Mouse (Mus musculus): ENCODE measurements around the gene Tnfsf11. TPM values are rescaled to one million over a fixed set of nuclear protein-coding genes. Genes with fewer than 3 reads are reported as not detected.
A peak's percentile ranks its signal among the peaks of the same experiment; 100 is the strongest.

The Tnfsf11 gene
- polyA plus RNA-seq, 1 experiment = 0.18 TPM

GRCm38 (mm10) chr14:78286011-78286548 is 21.8 kb downstream of the Tnfsf11 start:
- Histone ChIP-seq H3K36me3 (ENCODE audit: control insufficient read depth, insufficient read depth) (no peaks in the 10 kb centered on the region), H3K4me3 (no peak overlapping the region), H3K4me2 (ENCODE audit: low read depth) (no peak overlapping the region), H3K79me2 (ENCODE audit: control insufficient read depth, insufficient read depth) (no peaks in the 10 kb centered on the region), H3K27me3 (ENCODE audit: control insufficient read depth, insufficient read depth, insufficient read length) (no peaks in the 10 kb centered on the region), H3ac (ENCODE audit: control insufficient read depth, insufficient read length) (no peak overlapping the region)
- no peak for TF ChIP-seq TCF3 (IDR thresholded peaks at IDR 0.05; ENCODE audit: insufficient read length, low read depth)
- TF ChIP-seq TCF12 (IDR thresholded peaks at IDR 0.05; ENCODE audit: insufficient read depth, poor library complexity, severe bottlenecking) = no peak
- no peak for TF ChIP-seq MAX (IDR thresholded peaks at IDR 0.05; ENCODE audit: low read depth)
- TF ChIP-seq CEBPB (IDR thresholded peaks at IDR 0.05; ENCODE audit: insufficient read depth, poor library complexity, severe bottlenecking) = no peak
- TF ChIP-seq REST (IDR thresholded peaks at IDR 0.05; ENCODE audit: insufficient read depth, insufficient read length) = no peak
- no peak for TF ChIP-seq SRF (IDR thresholded peaks at IDR 0.05; ENCODE audit: control insufficient read depth, insufficient read length, low read depth)
- TF ChIP-seq POLR2AphosphoS2 (IDR thresholded peaks at IDR 0.05; ENCODE audit: insufficient read length, low read depth) = no peak
- TF ChIP-seq MYOG (IDR thresholded peaks at IDR 0.05; ENCODE audit: control insufficient read depth in 1 of 3, insufficient read depth in 1 of 3, insufficient read length in 2 of 3, low read depth in 2 of 3) = no peak
- TF ChIP-seq E2F4 (IDR thresholded peaks at IDR 0.05; ENCODE audit: insufficient read depth) = no peak
- TF ChIP-seq POLR2A (IDR thresholded peaks at IDR 0.05; ENCODE audit: insufficient read length, low read depth) = no peak
- TF ChIP-seq MYOD1 (IDR thresholded peaks at IDR 0.05; ENCODE audit: control insufficient read depth in 1 of 3, insufficient read length in 2 of 3, low read depth in 2 of 3) = no peak

GRCm38 (mm10) chr14:78282490-78282889 is 25.4 kb downstream of the Tnfsf11 start:
- Histone ChIP-seq H3K4me2 (ENCODE audit: low read depth) (no peak overlapping the region), H3ac (ENCODE audit: control insufficient read depth, insufficient read length) (no peak overlapping the region), H3K79me2 (ENCODE audit: control insufficient read depth, insufficient read depth) (no peaks in the 10 kb centered on the region), H3K4me3 (no peak overlapping the region), H3K36me3 (ENCODE audit: control insufficient read depth, insufficient read depth) (no peaks in the 10 kb centered on the region), H3K27me3 (ENCODE audit: control insufficient read depth, insufficient read depth, insufficient read length) (no peaks in the 10 kb centered on the region)
- TF ChIP-seq POLR2A (IDR thresholded peaks at IDR 0.05; ENCODE audit: insufficient read length, low read depth) (no peak), TCF3 (IDR thresholded peaks at IDR 0.05; ENCODE audit: insufficient read length, low read depth) (no peak), USF1 (IDR thresholded peaks at IDR 0.05; ENCODE audit: low read depth) (no peak), CEBPB (IDR thresholded peaks at IDR 0.05; ENCODE audit: insufficient read depth, poor library complexity, severe bottlenecking) (no peak), E2F4 (IDR thresholded peaks at IDR 0.05; ENCODE audit: insufficient read depth) (no peak), MYOG (IDR thresholded peaks at IDR 0.05; ENCODE audit: control insufficient read depth in 1 of 3, insufficient read depth in 1 of 3, insufficient read length in 2 of 3, low read depth in 2 of 3) (no peak), MAX (IDR thresholded peaks at IDR 0.05; ENCODE audit: low read depth) (no peak), MYOD1 (IDR thresholded peaks at IDR 0.05; ENCODE audit: control insufficient read depth in 1 of 3, insufficient read length in 2 of 3, low read depth in 2 of 3) (no peak), POLR2AphosphoS2 (IDR thresholded peaks at IDR 0.05; ENCODE audit: insufficient read length, low read depth) (no peak), SRF (IDR thresholded peaks at IDR 0.05; ENCODE audit: control insufficient read depth, insufficient read length, low read depth) (no peak), REST (IDR thresholded peaks at IDR 0.05; ENCODE audit: insufficient read depth, insufficient read length) (no peak), TCF12 (IDR thresholded peaks at IDR 0.05; ENCODE audit: insufficient read depth, poor library complexity, severe bottlenecking) (no peak)

- no peak for TF ChIP-seq MYOG (IDR thresholded peaks at IDR 0.05; ENCODE audit: control insufficient read depth in 1 of 3, insufficient read depth in 1 of 3, insufficient read length in 2 of 3, low read depth in 2 of 3)
- TF ChIP-seq MYOD1 (IDR thresholded peaks at IDR 0.05; ENCODE audit: control insufficient read depth in 1 of 3, insufficient read length in 2 of 3, low read depth in 2 of 3) = peak in 1 of 3 experiments; percentile 29
- Histone ChIP-seq H3ac (ENCODE audit: control insufficient read depth, insufficient read length) (no peak overlapping the region), H3K27me3 (ENCODE audit: control insufficient read depth, insufficient read depth, insufficient read length) (no peaks in the 10 kb centered on the region), H3K79me2 (ENCODE audit: control insufficient read depth, insufficient read depth) (no peaks in the 10 kb centered on the region), H3K36me3 (ENCODE audit: control insufficient read depth, insufficient read depth) (no peaks in the 10 kb centered on the region), H3K4me3 (no peak overlapping the region), H3K4me2 (ENCODE audit: low read depth) (peak overlapping the region; percentile 73)
These were observed 31.4 kb downstream of the Tnfsf11 start for GRCm38 (mm10) chr14:78276395-78276930.

- Histone ChIP-seq H3K27me3 (ENCODE audit: control insufficient read depth, insufficient read depth, insufficient read length) (no peaks in the 10 kb centered on the region), H3K4me2 (ENCODE audit: low read depth) (no peak overlapping the region), H3K79me2 (ENCODE audit: control insufficient read depth, insufficient read depth) (no peaks in the 10 kb centered on the region), H3K4me3 (no peak overlapping the region), H3ac (ENCODE audit: control insufficient read depth, insufficient read length) (no peak overlapping the region), H3K36me3 (ENCODE audit: control insufficient read depth, insufficient read depth) (no peaks in the 10 kb centered on the region)
- no peak for TF ChIP-seq MYOG (IDR thresholded peaks at IDR 0.05; ENCODE audit: control insufficient read depth in 1 of 3, insufficient read depth in 1 of 3, insufficient read length in 2 of 3, low read depth in 2 of 3)
- no peak for TF ChIP-seq USF1 (IDR thresholded peaks at IDR 0.05; ENCODE audit: low read depth)
These were observed 33.0 kb downstream of the Tnfsf11 start for GRCm38 (mm10) chr14:78274851-78275250.

GRCm38 (mm10) chr14:78274146-78274545 is 33.7 kb downstream of the Tnfsf11 start:
- H3K4me3 ChIP-seq = no peak overlapping the region
- TF ChIP-seq TCF3 (IDR thresholded peaks at IDR 0.05; ENCODE audit: insufficient read length, low read depth) (no peak), MAX (IDR thresholded peaks at IDR 0.05; ENCODE audit: low read depth) (no peak), SRF (IDR thresholded peaks at IDR 0.05; ENCODE audit: control insufficient read depth, insufficient read length, low read depth) (no peak), CEBPB (IDR thresholded peaks at IDR 0.05; ENCODE audit: insufficient read depth, poor library complexity, severe bottlenecking) (no peak), REST (IDR thresholded peaks at IDR 0.05; ENCODE audit: insufficient read depth, insufficient read length) (no peak), TCF12 (IDR thresholded peaks at IDR 0.05; ENCODE audit: insufficient read depth, poor library complexity, severe bottlenecking) (no peak), USF1 (IDR thresholded peaks at IDR 0.05; ENCODE audit: low read depth) (no peak), POLR2AphosphoS2 (IDR thresholded peaks at IDR 0.05; ENCODE audit: insufficient read length, low read depth) (no peak)
- H3K27me3 ChIP-seq (ENCODE audit: control insufficient read depth, insufficient read depth, insufficient read length) = no peaks in the 10 kb centered on the region
- no peaks in the 10 kb centered on the region for H3K79me2 ChIP-seq (ENCODE audit: control insufficient read depth, insufficient read depth)
- no peak overlapping the region for H3ac ChIP-seq (ENCODE audit: control insufficient read depth, insufficient read length)
- no peaks in the 10 kb centered on the region for H3K36me3 ChIP-seq (ENCODE audit: control insufficient read depth, insufficient read depth)
- H3K4me2 ChIP-seq (ENCODE audit: low read depth) = no peak overlapping the region

All from myocyte (in vitro differentiated cells).